Mouse (Mus musculus) forebrain, embryonic 13.5 days (tissue): Measurements from ENCODE around the gene Fam174b. TPM values are rescaled to one million over a fixed set of nuclear protein-coding genes. Genes with fewer than 3 reads are reported as not detected.

Source experiments
- microRNA-seq: library from miRNA; unstranded; fragments of <30 nt; microRNA quantifications from one replicate; pipeline ENCODE4, GENCODE M21; 2016
- polyA plus RNA-seq: library from polyadenylated mRNA; unstranded; fragments of >200 nt; fragmentation: Nextera tagmentation; extraction: Ambion mirVana; gene quantifications from 2 replicates; pipeline ENCODE4 v1.2.1, GENCODE M21; 2015

Fam174b gene
- polyA plus RNA-seq, 1 experiment from 2014 or later: 15.9 TPM

Small RNAs within 50 kb of the gene (microRNA-seq; reads per million reads assigned to microRNA genes)
- gene Mir7234: not detected

Other genes with a start within 250 kb of the Fam174b start
- gene Chd2, start 198.5 kb upstream of the Fam174b start, polyA plus RNA-seq: 62.8 TPM in 2 replicates